Mouse (Mus musculus) lung, embryonic 16.5 days (tissue): ENCODE measurements around the gene Gm26602. TPM values are rescaled to one million over a fixed set of nuclear protein-coding genes. Genes with fewer than 3 reads are reported as not detected.

Source experiments
- ATAC-seq: fragments of 200-750 bp; cut with Nextera tagmentation; 2 replicates; pipeline ENCODE4 v1.8.0; 2017; ENCODE audit warnings: low read depth, mild to moderate bottlenecking, moderate library complexity
- H3K27ac ChIP-seq: fragments of 300-500 bp; sonication (generic); 2 replicates; pipeline ENCODE4 v1.5.1; 2014; ENCODE audit warnings: mild to moderate bottlenecking, control low read depth, low read length
- H3K27me3 ChIP-seq: fragments of 300-500 bp; sonication (generic); 2 replicates; pipeline ENCODE4 v1.6.1; 2014; ENCODE audit warnings: low read depth, low read length, mixed read lengths; ENCODE audit not compliant: control insufficient read depth, insufficient read depth
- H3K36me3 ChIP-seq: fragments of 300-500 bp; sonication (generic); 2 replicates; pipeline ENCODE4 v1.6.1; 2014; ENCODE audit warnings: low read length; ENCODE audit not compliant: control insufficient read depth, insufficient read depth
- H3K4me1 ChIP-seq: fragments of 300-500 bp; sonication (generic); replicated peaks from 2 replicates; pipeline ENCODE4 v1.6.1; 2014; ENCODE audit warnings: low read length, mixed read lengths; ENCODE audit not compliant: control insufficient read depth, insufficient read depth
- H3K4me2 ChIP-seq: fragments of 300-500 bp; sonication (generic); 2 replicates; pipeline ENCODE4 v1.6.1; 2014; ENCODE audit warnings: low read depth, low read length, control low read depth
- H3K4me3 ChIP-seq: fragments of 300-500 bp; sonication (generic); 2 replicates; pipeline ENCODE4 v1.5.1; 2014; ENCODE audit warnings: mild to moderate bottlenecking, low read length, control low read depth
- H3K9ac ChIP-seq: fragments of 300-500 bp; sonication (generic); 2 replicates; pipeline ENCODE4 v1.6.1; 2014; ENCODE audit warnings: low read length, control low read depth
- H3K9me3 ChIP-seq: fragments of 300-500 bp; sonication (generic); 2 replicates; pipeline ENCODE4 v1.6.1; 2016; ENCODE audit warnings: low read length; ENCODE audit not compliant: control insufficient read depth
- WGBS: fragments of 180-500 bp; shearing (Covaris S2); extraction: QIAGEN DNeasy Blood & Tissue Kit; methylation state at CpG from one replicate; pipeline ENCODE4 v1.1.7; 2014; 5-methylcytosine and 5-hydroxymethylcytosine counted together
- polyA plus RNA-seq: library from polyadenylated mRNA; unstranded; fragments of >200 nt; fragmentation: Nextera tagmentation; extraction: Ambion mirVana; gene quantifications from 2 replicates; pipeline ENCODE4 v1.2.1, GENCODE M21; 2015

Gm26602 gene
- polyA plus RNA-seq, 1 experiment from 2014 or later: 12.8 TPM

DNA sequence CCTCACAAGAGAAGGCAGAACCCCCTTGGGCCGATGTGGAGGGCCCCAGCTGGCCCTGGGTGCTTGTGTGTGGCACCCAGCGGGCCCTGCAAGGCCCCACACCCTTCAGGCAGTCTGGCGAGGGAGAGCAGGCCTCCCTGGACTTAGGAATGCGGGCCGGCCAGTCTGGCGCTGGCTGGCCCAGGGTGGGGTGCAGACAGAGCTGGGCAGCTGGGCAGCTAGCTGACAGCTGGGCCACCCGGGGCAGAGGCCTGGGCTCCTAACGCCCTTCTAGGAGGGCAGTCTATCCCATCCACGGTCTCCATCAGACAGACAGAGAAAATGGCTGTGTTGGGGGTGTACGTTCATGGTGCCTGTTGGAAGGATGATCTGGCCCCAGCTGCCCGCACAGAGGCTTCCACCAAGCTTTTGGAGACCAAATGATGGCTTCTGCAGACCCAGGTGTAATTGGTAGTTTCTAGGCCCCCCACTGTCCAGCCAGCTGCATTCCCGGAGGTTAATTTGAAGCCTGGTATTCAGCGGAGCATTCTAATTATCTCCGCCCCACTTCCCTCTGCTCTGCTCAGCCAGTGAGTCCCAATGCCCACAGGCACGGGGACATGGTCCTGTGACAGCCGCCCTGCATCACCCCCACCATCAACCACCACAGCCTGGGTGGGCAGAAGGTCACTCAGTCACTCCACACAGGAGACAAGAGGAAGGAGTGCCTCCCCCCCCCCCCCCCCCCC is 35.0 kb downstream of the Gm26602 start:
- Histone ChIP-seq H3K4me3 (no peak overlapping the region), H3K27me3 (no peaks in the 10 kb centered on the region), H3K4me1 (peaks cover 31% of the 10 kb centered on the region), H3K9ac (peak overlapping the region; percentile 56), H3K4me2 (peak overlapping the region; percentile 27; the same call in 1 of the 2 replicates), H3K36me3 (peaks cover 11% of the 10 kb centered on the region; the same call in 1 of the 2 replicates), H3K27ac (peak overlapping the region; percentile 93), H3K9me3 (no peaks in the 10 kb centered on the region)
- peak; percentile 83 for ATAC-seq
- WGBS: 28% methylated on average over 16 of the region's 16 CpGs

DNA sequence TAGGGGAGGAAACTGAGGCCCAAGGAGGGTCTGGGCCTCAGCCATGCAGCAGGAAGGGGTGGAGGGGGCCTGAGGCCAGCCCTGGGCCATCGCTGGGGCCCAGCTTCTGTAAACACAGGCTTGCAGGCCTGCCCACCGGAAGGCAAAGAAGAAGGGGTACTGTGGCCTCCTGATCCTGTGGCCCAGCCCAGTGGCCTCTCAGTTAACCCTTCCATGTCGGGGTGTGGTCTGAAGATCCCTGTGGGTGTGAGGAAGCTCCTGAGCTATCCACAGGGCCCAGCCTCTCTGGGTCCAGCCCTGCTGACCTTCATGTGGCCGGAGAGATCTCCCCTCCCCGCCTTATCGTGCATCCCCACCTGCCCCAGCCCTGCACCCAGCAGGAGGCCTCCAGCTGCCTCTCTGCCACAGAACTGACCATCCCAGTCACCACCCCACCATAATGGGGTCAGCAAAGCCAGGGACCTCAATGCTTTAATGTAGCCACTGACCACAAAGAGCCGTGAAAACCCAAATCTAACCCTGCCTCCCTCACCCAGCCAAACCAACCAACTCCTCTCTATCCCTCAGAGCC is 36.2 kb downstream of the Gm26602 start:
- ATAC-seq: peak; percentile 24; the same call in 1 of the 2 replicates
- H3K4me3 ChIP-seq: no peak overlapping the region
- peak overlapping the region; percentile 93; the same call in 1 of the 2 replicates for H3K27ac ChIP-seq
- H3K36me3 ChIP-seq: peaks cover 20% of the 10 kb centered on the region
- H3K9ac ChIP-seq: peak overlapping the region; percentile 34; the same call in 1 of the 2 replicates
- H3K9me3 ChIP-seq: no peaks in the 10 kb centered on the region
- H3K4me2 ChIP-seq: no peak overlapping the region; the same call in 1 of the 2 replicates
- H3K27me3 ChIP-seq: no peaks in the 10 kb centered on the region
- H3K4me1 ChIP-seq: peaks cover 31% of the 10 kb centered on the region
- whole genome bisulfite sequencing: 31% methylated on average over 7 of the region's 7 CpGs

DNA sequence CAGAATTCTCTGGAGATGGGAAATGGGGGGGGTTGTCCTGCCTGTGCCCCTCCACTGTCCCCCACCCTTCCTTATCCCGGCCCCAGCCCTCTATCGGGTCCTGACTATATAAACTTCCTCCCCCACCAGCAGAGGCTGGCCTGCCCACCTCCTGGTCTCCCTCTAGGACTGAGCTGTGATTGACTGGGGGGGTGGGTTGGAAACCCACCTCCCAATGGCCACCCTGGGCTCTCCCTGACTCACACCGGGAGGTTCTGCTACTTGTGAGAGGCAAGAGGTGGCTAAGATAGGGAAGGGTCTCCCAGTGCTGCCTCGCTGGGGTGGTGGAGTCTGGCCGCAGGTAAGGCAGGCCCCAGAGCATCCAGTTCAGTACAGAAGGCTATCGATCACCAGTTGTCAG is 36.8 kb downstream of the Gm26602 start:
- H3K4me1 ChIP-seq: peaks cover 31% of the 10 kb centered on the region
- H3K36me3 ChIP-seq: peaks cover 18% of the 10 kb centered on the region
- H3K4me3 ChIP-seq: no peak overlapping the region
- no peaks in the 10 kb centered on the region for H3K9me3 ChIP-seq
- no peak overlapping the region for H3K4me2 ChIP-seq
- WGBS: 60% methylated on average over 6 of the region's 6 CpGs
- no peak overlapping the region for H3K9ac ChIP-seq
- no peak overlapping the region for H3K27ac ChIP-seq
- no peak for ATAC-seq
- no peaks in the 10 kb centered on the region for H3K27me3 ChIP-seq

DNA sequence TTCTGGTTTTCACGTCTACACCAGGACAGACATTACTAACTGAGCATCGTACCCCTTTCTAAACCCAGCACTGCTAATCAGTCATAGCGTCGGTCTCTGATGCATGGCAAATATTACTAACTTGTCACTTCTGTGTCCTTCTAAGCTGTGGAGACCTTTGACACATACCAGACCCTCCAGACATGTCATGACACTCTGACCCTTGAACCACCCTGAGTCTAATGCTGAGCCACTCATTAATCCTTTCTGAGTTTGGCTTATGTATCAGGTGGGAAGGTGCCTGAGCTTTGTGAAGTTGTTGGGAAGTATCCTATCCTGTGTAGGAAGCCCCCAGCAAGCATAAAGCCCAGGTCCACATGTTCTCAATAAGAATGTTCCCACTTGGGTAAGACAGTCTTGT is 39.2 kb downstream of the Gm26602 start:
- no peaks in the 10 kb centered on the region for H3K27me3 ChIP-seq
- no peak for ATAC-seq
- peaks cover 18% of the 10 kb centered on the region for H3K36me3 ChIP-seq
- no peak overlapping the region for H3K4me2 ChIP-seq
- no peaks in the 10 kb centered on the region for H3K9me3 ChIP-seq
- 84% methylated on average over 4 of the region's 4 CpGs for WGBS
- H3K27ac ChIP-seq: no peak overlapping the region
- no peak overlapping the region for H3K9ac ChIP-seq
- H3K4me1 ChIP-seq: peaks cover 21% of the 10 kb centered on the region
- H3K4me3 ChIP-seq: no peak overlapping the region

DNA sequence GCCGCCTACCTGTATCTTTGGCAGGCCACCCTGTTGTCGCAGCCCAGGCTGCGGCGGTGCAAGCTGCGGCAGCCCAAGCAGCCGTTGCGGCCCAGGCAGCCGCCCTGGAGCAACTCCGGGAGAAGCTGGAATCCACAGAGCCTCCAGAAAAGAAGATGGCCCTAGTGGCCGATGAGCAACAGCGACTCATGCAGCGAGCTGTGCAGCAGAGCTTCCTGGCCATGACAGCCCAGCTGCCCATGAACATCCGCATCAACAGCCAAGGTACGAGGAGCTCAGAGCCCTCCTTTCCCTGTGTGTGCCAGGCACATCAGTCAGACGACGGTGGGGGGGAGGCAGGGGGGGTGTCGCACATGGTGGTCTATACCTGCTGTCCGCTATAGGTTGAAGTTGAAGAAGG is 40.0 kb downstream of the Gm26602 start:
- no peak overlapping the region for H3K4me3 ChIP-seq
- no peak overlapping the region for H3K9ac ChIP-seq
- H3K36me3 ChIP-seq: peaks cover 18% of the 10 kb centered on the region
- H3K27me3 ChIP-seq: no peaks in the 10 kb centered on the region
- H3K27ac ChIP-seq: no peak overlapping the region
- peaks cover 14% of the 10 kb centered on the region for H3K4me1 ChIP-seq
- ATAC-seq: no peak
- H3K9me3 ChIP-seq: no peaks in the 10 kb centered on the region
- 80% methylated on average over 18 of the region's 18 CpGs for WGBS
- H3K4me2 ChIP-seq: no peak overlapping the region

DNA sequence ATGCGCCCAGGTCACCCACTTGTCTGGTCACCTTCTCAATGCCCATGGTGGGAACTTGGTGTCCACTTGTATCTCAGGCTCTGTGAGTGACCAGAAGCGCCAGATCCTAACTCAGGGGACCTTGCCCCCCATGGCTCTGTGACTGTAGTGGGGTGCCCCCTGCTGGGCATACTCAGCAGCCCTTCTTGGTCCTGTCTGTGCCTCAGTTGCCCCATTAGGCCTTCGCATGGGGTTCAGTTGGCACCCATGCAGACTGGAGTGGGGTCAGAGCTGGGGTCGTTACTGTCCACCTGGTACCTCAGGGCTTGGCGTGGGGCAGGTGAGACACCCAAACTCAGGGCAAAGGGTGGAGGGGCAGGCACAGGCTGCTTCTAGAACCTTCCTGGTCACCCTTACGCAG is 43.3 kb downstream of the Gm26602 start:
- peak; percentile 29; the same call in 1 of the 2 replicates for ATAC-seq
- peaks cover 18% of the 10 kb centered on the region for H3K36me3 ChIP-seq
- no peak overlapping the region for H3K9ac ChIP-seq
- no peak overlapping the region for H3K27ac ChIP-seq
- peaks cover 6% of the 10 kb centered on the region for H3K4me1 ChIP-seq
- H3K4me3 ChIP-seq: no peak overlapping the region
- no peaks in the 10 kb centered on the region for H3K9me3 ChIP-seq
- no peak overlapping the region for H3K4me2 ChIP-seq
- 78% methylated on average over 6 of the region's 6 CpGs for WGBS
- no peaks in the 10 kb centered on the region for H3K27me3 ChIP-seq

DNA sequence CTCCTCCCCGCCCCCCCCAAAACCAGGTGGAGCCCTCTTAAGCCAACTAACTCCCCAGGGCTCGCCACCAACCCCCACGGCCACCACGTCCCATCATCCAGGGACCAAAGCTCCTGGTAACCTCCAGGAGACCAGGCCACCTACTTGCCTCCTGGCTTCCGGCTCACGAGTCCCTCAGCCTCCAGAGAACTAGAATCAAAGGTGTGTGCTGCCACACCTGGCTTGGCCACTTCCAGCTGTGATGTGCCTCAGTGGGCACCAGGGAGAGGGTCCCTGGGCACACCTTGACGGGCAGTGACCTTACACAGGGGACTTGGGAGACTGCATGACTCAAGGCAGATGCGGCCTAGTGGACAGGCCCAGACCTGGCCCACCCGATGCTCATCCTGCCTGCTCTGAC is 45.0 kb downstream of the Gm26602 start:
- peaks cover 11% of the 10 kb centered on the region for H3K36me3 ChIP-seq
- H3K27me3 ChIP-seq: no peaks in the 10 kb centered on the region
- ATAC-seq: no peak
- peaks cover 8% of the 10 kb centered on the region for H3K4me1 ChIP-seq
- H3K27ac ChIP-seq: no peak overlapping the region
- H3K9me3 ChIP-seq: no peaks in the 10 kb centered on the region
- H3K4me3 ChIP-seq: no peak overlapping the region
- 61% methylated on average over 9 of the region's 9 CpGs for WGBS
- no peak overlapping the region for H3K4me2 ChIP-seq
- no peak overlapping the region for H3K9ac ChIP-seq

DNA sequence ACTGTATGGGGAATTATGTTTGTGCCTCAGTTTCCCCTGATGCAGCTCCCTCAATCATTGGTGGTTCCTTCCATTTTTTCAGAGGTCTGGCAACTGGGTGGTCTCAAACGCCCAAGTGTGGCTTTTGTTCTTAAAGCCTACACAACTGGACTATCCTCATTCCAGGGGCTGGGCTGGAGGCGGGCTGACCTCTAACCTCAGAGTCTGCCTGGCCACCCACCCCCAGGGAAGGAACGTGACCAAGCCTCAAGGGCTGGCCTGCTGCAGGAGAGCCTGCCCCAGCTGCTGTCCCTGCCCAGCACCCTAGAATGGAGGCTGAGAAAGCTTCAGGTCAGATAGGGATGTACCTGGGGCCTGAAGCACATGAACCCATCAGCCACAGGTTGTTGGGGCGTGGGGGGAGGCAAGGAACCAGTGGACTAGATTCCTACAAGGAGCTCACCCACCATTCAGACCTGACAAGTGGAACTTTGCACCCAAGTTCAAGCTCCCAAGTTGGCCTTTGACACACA is 46.0 kb downstream of the Gm26602 start:
- H3K27ac ChIP-seq: no peak overlapping the region
- H3K27me3 ChIP-seq: no peaks in the 10 kb centered on the region
- H3K4me1 ChIP-seq: peaks cover 16% of the 10 kb centered on the region
- WGBS: 16% methylated on average over 4 of the region's 4 CpGs
- H3K36me3 ChIP-seq: peaks cover 1% of the 10 kb centered on the region
- H3K4me2 ChIP-seq: no peak overlapping the region
- H3K4me3 ChIP-seq: no peak overlapping the region
- no peaks in the 10 kb centered on the region for H3K9me3 ChIP-seq
- ATAC-seq: no peak
- H3K9ac ChIP-seq: peak overlapping the region; percentile 15; the same call in 1 of the 2 replicates

DNA sequence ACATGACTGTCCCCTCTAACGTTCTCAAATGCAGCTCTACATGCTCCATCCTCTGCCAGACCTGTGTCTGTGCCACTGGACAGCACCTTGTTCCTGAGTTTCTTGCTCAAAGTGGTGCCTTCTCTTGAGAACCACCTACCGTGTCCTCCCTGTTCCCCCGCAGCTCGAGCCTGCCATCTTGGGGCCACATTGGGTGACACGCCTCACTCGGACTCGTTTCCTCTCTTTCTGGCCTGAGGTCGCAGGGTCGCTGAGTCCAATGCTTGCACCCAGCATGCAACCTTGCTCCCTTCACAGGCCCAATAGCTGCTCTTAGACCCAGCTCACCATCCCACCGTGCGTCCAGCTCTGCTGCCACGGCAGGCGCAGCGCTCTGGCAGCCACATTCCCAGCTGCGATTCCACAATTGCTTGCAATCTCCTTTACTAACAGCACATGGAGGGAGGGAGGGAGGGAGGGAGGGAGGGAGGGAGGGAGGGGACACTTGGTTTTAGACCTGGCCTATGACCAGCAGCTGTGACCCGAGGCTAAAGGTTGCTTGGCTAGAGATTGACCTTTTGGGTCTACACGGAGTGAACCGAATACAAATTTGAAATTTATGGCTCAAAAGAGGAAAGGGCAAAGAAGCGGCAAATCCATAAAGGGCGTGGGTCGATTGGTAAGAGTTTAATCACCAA is 47.6 kb downstream of the Gm26602 start:
- Histone ChIP-seq H3K9me3 (no peaks in the 10 kb centered on the region), H3K9ac (no peak overlapping the region), H3K4me2 (peak overlapping the region; percentile 39), H3K27ac (no peak overlapping the region), H3K4me3 (no peak overlapping the region), H3K27me3 (no peaks in the 10 kb centered on the region), H3K4me1 (peaks cover 16% of the 10 kb centered on the region), H3K36me3 (peaks cover 6% of the 10 kb centered on the region; the same call in 1 of the 2 replicates)
- WGBS: 13% methylated on average over 21 of the region's 21 CpGs
- ATAC-seq: no peak
